Mouse (Mus musculus): ENCODE data around the gene Tmem223. TPM values are rescaled to one million over a fixed set of nuclear protein-coding genes. Genes with fewer than 3 reads are reported as not detected.

Tmem223 gene
- total RNA-seq (2012; rRNA removed) (7.5 and 7.8 TPM in 2 replicates), polyA plus RNA-seq (2012; ENCODE audit: insufficient read depth in 1 of 2, insufficient read length in 2 of 2, low read depth in 1 of 2, low replicate concordance in 2 of 2, missing spikeins in 1 of 2) (10 to 100 TPM in 1 of 2 experiments, not detected in 1; 23.2 TPM)

GRCm38 (mm10) chr19:8770567-8771270 is at the start of gene Tmem223:
Gene Tmem223, plus strand, starts transcription at chr19:8770996.
- TF ChIP-seq BHLHE40 (IDR thresholded peaks at IDR 0.05; ENCODE audit: borderline replicate concordance, low read depth, low read length) = no peak
- TF ChIP-seq NRF1 (IDR thresholded peaks at IDR 0.05; ENCODE audit: insufficient read depth, low read depth, low read length, poor library complexity, severe bottlenecking) = no peak
- TF ChIP-seq USF1 (IDR thresholded peaks at IDR 0.05; ENCODE audit: low read depth, low read length) = no peak
- no peak for TF ChIP-seq RCOR1 (IDR thresholded peaks at IDR 0.05; ENCODE audit: low read depth, low read length)
- TF ChIP-seq ETS1 (IDR thresholded peaks at IDR 0.05; ENCODE audit: low read depth, low read length) = no peak
- no peak for TF ChIP-seq MAFK (IDR thresholded peaks at IDR 0.05; ENCODE audit: borderline replicate concordance, low read depth, low read length)
- no peak for TF ChIP-seq MYB (IDR thresholded peaks at IDR 0.05; ENCODE audit: low read depth, low read length)
- no peak for TF ChIP-seq GATA1 (IDR thresholded peaks at IDR 0.05; ENCODE audit: low read depth, low read length)
- TF ChIP-seq POLR2A (IDR thresholded peaks at IDR 0.05; ENCODE audit: control insufficient read depth in 1 of 2, insufficient read depth in 1 of 2, low read depth in 1 of 2, low read length in 2 of 2, poor library complexity in 1 of 2) = no peak
- Histone ChIP-seq H3K27ac (ENCODE audit: control insufficient read depth, low read depth, low read length) (no peak within 1 kb of the TSS), H3K79me2 (ENCODE audit: control insufficient read depth, insufficient read depth, low read length, poor library complexity) (peaks cover 21% of the 10 kb centered on the region), H3K9me3 (replicated peaks; ENCODE audit: insufficient read depth, low read length) (no peaks in the 10 kb centered on the region), H3K4me1 (ENCODE audit: control insufficient read depth in 1 of 2, insufficient read depth in 2 of 2, low read length in 2 of 2) (peaks cover 0 to 14% of the 10 kb centered on the region in 2 experiments; a peak in 2 of 4 replicates), H3K27me3 (ENCODE audit: control insufficient read depth in 1 of 2, insufficient read depth in 2 of 2, low read length in 2 of 2) (no peaks in the 10 kb centered on the region), H3K36me3 (ENCODE audit: control insufficient read depth in 1 of 2, insufficient read depth in 2 of 2, low read length in 2 of 2) (peaks cover 19 to 23% of the 10 kb centered on the region in 2 experiments), H3K4me3 (ENCODE audit: control insufficient read depth in 1 of 2, insufficient read depth in 1 of 2, low read depth in 2 of 2, low read length in 2 of 2) (no peak within 1 kb of the TSS), H3K9ac (ENCODE audit: control insufficient read depth, low read depth, low read length, poor library complexity, severe bottlenecking) (no peak within 1 kb of the TSS)
- DNase-seq (ENCODE audit: low read depth, low spot score) = no peak

GRCm38 (mm10) chr19:8721378-8721777 is 49.4 kb upstream of the Tmem223 start:
- H3K4me1 ChIP-seq (ENCODE audit: control insufficient read depth in 1 of 2, insufficient read depth in 2 of 2, low read length in 2 of 2) = peaks cover 0 to 12% of the 10 kb centered on the region in 2 experiments; a peak in 1 of 4 replicates
- H3K9ac ChIP-seq (ENCODE audit: control insufficient read depth, low read depth, low read length, poor library complexity, severe bottlenecking) = peak overlapping the region; percentile 16
- DNase-seq (ENCODE audit: low read depth, low spot score) = no peak
- H3K79me2 ChIP-seq (ENCODE audit: control insufficient read depth, insufficient read depth, low read length, poor library complexity) = peaks cover 36% of the 10 kb centered on the region
- TF ChIP-seq E2F4 (IDR thresholded peaks at IDR 0.05; ENCODE audit: borderline replicate concordance, low read depth, low read length) (no peak), UBTF (IDR thresholded peaks at IDR 0.05; ENCODE audit: borderline replicate concordance, insufficient read depth, low read depth, low read length) (no peak), HCFC1 (IDR thresholded peaks at IDR 0.05; ENCODE audit: low read depth, low read length) (no peak), ZMIZ1 (IDR thresholded peaks at IDR 0.05; ENCODE audit: low read depth, low read length) (no peak), MYB (IDR thresholded peaks at IDR 0.05; ENCODE audit: low read depth, low read length) (no peak), MEF2A (IDR thresholded peaks at IDR 0.05; ENCODE audit: extremely low read depth, insufficient replicate concordance, low read depth, low read length, poor library complexity, severe bottlenecking) (no peak)
- 0 out of 4 replicates have a peak overlapping the region, but pooled peaks of 1 of the 2 experiments have one; percentile 60 for H3K4me3 ChIP-seq (ENCODE audit: control insufficient read depth in 1 of 2, insufficient read depth in 1 of 2, low read depth in 2 of 2, low read length in 2 of 2)
- H3K9me3 ChIP-seq (replicated peaks; ENCODE audit: insufficient read depth, low read length) = no peaks in the 10 kb centered on the region
- H3K27me3 ChIP-seq (ENCODE audit: control insufficient read depth in 1 of 2, insufficient read depth in 2 of 2, low read length in 2 of 2) = no peaks in the 10 kb centered on the region
- H3K36me3 ChIP-seq (ENCODE audit: control insufficient read depth in 1 of 2, insufficient read depth in 2 of 2, low read length in 2 of 2) = peaks cover 18 to 22% of the 10 kb centered on the region in 2 experiments
- H3K27ac ChIP-seq (ENCODE audit: control insufficient read depth, low read depth, low read length) = no peak overlapping the region

Measured in MEL (cell line).